Mouse (Mus musculus) olfactory bulb, adult 2 months (tissue): ENCODE measurements at regions not wholly inside any gene's neighbourhood (a gene's known extent, or its start where the extent isn't known, plus 50 kb on each side); places are given as distances from the start of the nearest gene placed in this dataset.

Experiments used
- CTCF ChIP-seq: fragments of 200-500 bp; IDR thresholded peaks from 2 replicates; pipeline ENCODE4 v1.5.1; 2012; ENCODE audit warnings: low read depth, mild to moderate bottlenecking, low read length, moderate library complexity; ENCODE audit not compliant: insufficient read depth
- POLR2A ChIP-seq: fragments of 200-500 bp; IDR thresholded peaks from 2 replicates; pipeline ENCODE4 v1.6.1; 2012; ENCODE audit warnings: mild to moderate bottlenecking, low read depth, low read length, moderate library complexity; ENCODE audit not compliant: insufficient read depth

- TF ChIP-seq POLR2A, result no peak
- TF ChIP-seq CTCF, result no peak
Measured at GRCm38 (mm10) chr12:13703604-13704003, 434.7 kb downstream of the Nbas start.
